Mouse (Mus musculus) layer of hippocampus, postnatal 36 days (tissue): Measurements from ENCODE around the gene Slc39a11. TPM values are rescaled to one million over a fixed set of nuclear protein-coding genes. Genes with fewer than 3 reads are reported as not detected.

Source experiments
- DNase-seq, 2 experiments: peaks; one replicate each; pipeline ENCODE4 v3.0.0; 2022
- total RNA-seq, 2 experiments: library from RNA; stranded (reverse); gene quantifications; 2 replicates each; pipeline ENCODE4 v1.2.3; 2021

Slc39a11 gene
- total RNA-seq: 10 to 100 TPM; 19.8 to 20.8 TPM

- peak; percentile 66 for DNase-seq
Observed at GRCm38 (mm10) chr11:113649353-113650210, at the start of gene Slc39a11. Gene Slc39a11, minus strand, starts transcription at chr11:113650079.

- DNase-seq: no peak
Observed at GRCm38 (mm10) chr11:113699643-113700042, 49.8 kb upstream of the Slc39a11 start.

GRCm38 (mm10) chr11:113698013-113698545, 48.2 kb upstream of the Slc39a11 start:
- DNase-seq: no peak

- DNase-seq: no peak
Observed at GRCm38 (mm10) chr11:113697571-113697970, 47.7 kb upstream of the Slc39a11 start.

- DNase-seq: no peak
Observed at GRCm38 (mm10) chr11:113691851-113692250, 42.0 kb upstream of the Slc39a11 start.

GRCm38 (mm10) chr11:113691318-113691717, 41.4 kb upstream of the Slc39a11 start:
- DNase-seq: no peak

- DNase-seq: no peak
Observed at GRCm38 (mm10) chr11:113690506-113690905, 40.6 kb upstream of the Slc39a11 start.

GRCm38 (mm10) chr11:113687031-113687430, 37.2 kb upstream of the Slc39a11 start:
- no peak for DNase-seq

GRCm38 (mm10) chr11:113684707-113685426, 35.0 kb upstream of the Slc39a11 start:
- DNase-seq: no peak

- DNase-seq: peak; percentile 95 to 96
Observed at GRCm38 (mm10) chr11:113683957-113684706, 34.3 kb upstream of the Slc39a11 start, which contains the start of the genes Fam104a and D11Wsu47e. Gene Fam104a, minus strand, starts transcription at chr11:113684155. Gene D11Wsu47e, plus strand, starts transcription at chr11:113684412.

- peak in 1 of 2 experiments; percentile 30 for DNase-seq
Observed at GRCm38 (mm10) chr11:113683627-113683956, 33.7 kb upstream of the Slc39a11 start.

- peak in 1 of 2 experiments; percentile 28 for DNase-seq
Observed at GRCm38 (mm10) chr11:113682897-113683626, 33.2 kb upstream of the Slc39a11 start.

GRCm38 (mm10) chr11:113681979-113682378, 32.1 kb upstream of the Slc39a11 start:
- no peak for DNase-seq

- no peak for DNase-seq
Observed at GRCm38 (mm10) chr11:113680954-113681353, 31.1 kb upstream of the Slc39a11 start.

GRCm38 (mm10) chr11:113678373-113678772, 28.5 kb upstream of the Slc39a11 start:
- DNase-seq: no peak

- DNase-seq: no peak
Observed at GRCm38 (mm10) chr11:113677378-113677777, 27.5 kb upstream of the Slc39a11 start.

- DNase-seq: no peak
Observed at GRCm38 (mm10) chr11:113676847-113677246, 27.0 kb upstream of the Slc39a11 start.

GRCm38 (mm10) chr11:113674595-113674994, 24.7 kb upstream of the Slc39a11 start:
- DNase-seq: no peak

- no peak for DNase-seq
Observed at GRCm38 (mm10) chr11:113673614-113674013, 23.7 kb upstream of the Slc39a11 start.

- no peak for DNase-seq
Observed at GRCm38 (mm10) chr11:113669711-113670110, 19.8 kb upstream of the Slc39a11 start.

GRCm38 (mm10) chr11:113668857-113669256, 19.0 kb upstream of the Slc39a11 start:
- no peak for DNase-seq

- DNase-seq: no peak
Observed at GRCm38 (mm10) chr11:113667704-113668103, 17.8 kb upstream of the Slc39a11 start.
